Mouse (Mus musculus): Measurements from ENCODE around the gene Tmem255b. TPM values are rescaled to one million over a fixed set of nuclear protein-coding genes. Genes with fewer than 3 reads are reported as not detected.

Tmem255b gene
- total RNA-seq, 1 experiment from 2014 or later, result not detected

- ATAC-seq (replicated peaks in 1 of 2; ENCODE audit: insufficient read depth in 1 of 2, low FRiP score in 2 of 2, low TSS enrichment in 1 of 2, low read depth in 1 of 2, poor library complexity in 2 of 2, severe bottlenecking in 2 of 2), result no peak
Observed at GRCm38 (mm10) chr8:13475892-13476291, 40.9 kb downstream of the Tmem255b start.

- no peak for ATAC-seq (replicated peaks in 1 of 2; ENCODE audit: insufficient read depth in 1 of 2, low FRiP score in 2 of 2, low TSS enrichment in 1 of 2, low read depth in 1 of 2, poor library complexity in 2 of 2, severe bottlenecking in 2 of 2)
Observed at GRCm38 (mm10) chr8:13481089-13481554, 46.1 kb downstream of the Tmem255b start.

- no peak for ATAC-seq (replicated peaks in 1 of 2; ENCODE audit: insufficient read depth in 1 of 2, low FRiP score in 2 of 2, low TSS enrichment in 1 of 2, low read depth in 1 of 2, poor library complexity in 2 of 2, severe bottlenecking in 2 of 2)
Observed at GRCm38 (mm10) chr8:13481596-13481995, 46.6 kb downstream of the Tmem255b start.

- ATAC-seq (replicated peaks in 1 of 2; ENCODE audit: insufficient read depth in 1 of 2, low FRiP score in 2 of 2, low TSS enrichment in 1 of 2, low read depth in 1 of 2, poor library complexity in 2 of 2, severe bottlenecking in 2 of 2), result no peak
Observed at GRCm38 (mm10) chr8:13482101-13482801, 47.3 kb downstream of the Tmem255b start.

- no peak for ATAC-seq (replicated peaks in 1 of 2; ENCODE audit: insufficient read depth in 1 of 2, low FRiP score in 2 of 2, low TSS enrichment in 1 of 2, low read depth in 1 of 2, poor library complexity in 2 of 2, severe bottlenecking in 2 of 2)
Observed at GRCm38 (mm10) chr8:13483191-13483590, 48.2 kb downstream of the Tmem255b start.

- no peak for ATAC-seq (replicated peaks in 1 of 2; ENCODE audit: insufficient read depth in 1 of 2, low FRiP score in 2 of 2, low TSS enrichment in 1 of 2, low read depth in 1 of 2, poor library complexity in 2 of 2, severe bottlenecking in 2 of 2)
Observed at GRCm38 (mm10) chr8:13489351-13489750, 54.4 kb downstream of the Tmem255b start.

- no peak for ATAC-seq (replicated peaks in 1 of 2; ENCODE audit: insufficient read depth in 1 of 2, low FRiP score in 2 of 2, low TSS enrichment in 1 of 2, low read depth in 1 of 2, poor library complexity in 2 of 2, severe bottlenecking in 2 of 2)
Observed at GRCm38 (mm10) chr8:13489986-13490910, 55.3 kb downstream of the Tmem255b start.

- no peak for ATAC-seq (replicated peaks in 1 of 2; ENCODE audit: insufficient read depth in 1 of 2, low FRiP score in 2 of 2, low TSS enrichment in 1 of 2, low read depth in 1 of 2, poor library complexity in 2 of 2, severe bottlenecking in 2 of 2)
Observed at GRCm38 (mm10) chr8:13491491-13492010, 56.6 kb downstream of the Tmem255b start.

- ATAC-seq (replicated peaks in 1 of 2; ENCODE audit: insufficient read depth in 1 of 2, low FRiP score in 2 of 2, low TSS enrichment in 1 of 2, low read depth in 1 of 2, poor library complexity in 2 of 2, severe bottlenecking in 2 of 2), result peak; percentile 38 to 49; a peak in 3 of 4 replicates
Observed at GRCm38 (mm10) chr8:13492198-13492995, 57.4 kb downstream of the Tmem255b start.

- ATAC-seq (replicated peaks in 1 of 2; ENCODE audit: insufficient read depth in 1 of 2, low FRiP score in 2 of 2, low TSS enrichment in 1 of 2, low read depth in 1 of 2, poor library complexity in 2 of 2, severe bottlenecking in 2 of 2), result no peak
Observed at GRCm38 (mm10) chr8:13493011-13493410, 58.0 kb downstream of the Tmem255b start.

GRCm38 (mm10) chr8:13493858-13494631 lies 59.1 kb downstream of the Tmem255b start, which contains the start of gene Gas6:
Gas6 (minus strand) TSS chr8:13494490.
- ATAC-seq (replicated peaks in 1 of 2; ENCODE audit: insufficient read depth in 1 of 2, low FRiP score in 2 of 2, low TSS enrichment in 1 of 2, low read depth in 1 of 2, poor library complexity in 2 of 2, severe bottlenecking in 2 of 2), result peak; percentile 8 to 43; a peak in 3 of 4 replicates

- ATAC-seq (replicated peaks in 1 of 2; ENCODE audit: insufficient read depth in 1 of 2, low FRiP score in 2 of 2, low TSS enrichment in 1 of 2, low read depth in 1 of 2, poor library complexity in 2 of 2, severe bottlenecking in 2 of 2), result no peak
Observed at GRCm38 (mm10) chr8:13501221-13501620, 66.2 kb downstream of the Tmem255b start.

GRCm38 (mm10) chr8:13503936-13504606 lies 69.1 kb downstream of the Tmem255b start:
- ATAC-seq (replicated peaks in 1 of 2; ENCODE audit: insufficient read depth in 1 of 2, low FRiP score in 2 of 2, low TSS enrichment in 1 of 2, low read depth in 1 of 2, poor library complexity in 2 of 2, severe bottlenecking in 2 of 2), result peak; percentile 50 to 57

- ATAC-seq (replicated peaks in 1 of 2; ENCODE audit: insufficient read depth in 1 of 2, low FRiP score in 2 of 2, low TSS enrichment in 1 of 2, low read depth in 1 of 2, poor library complexity in 2 of 2, severe bottlenecking in 2 of 2), result no peak
Observed at GRCm38 (mm10) chr8:13504894-13505674, 70.1 kb downstream of the Tmem255b start.

- peak; percentile 60 to 68 for ATAC-seq (replicated peaks in 1 of 2; ENCODE audit: insufficient read depth in 1 of 2, low FRiP score in 2 of 2, low TSS enrichment in 1 of 2, low read depth in 1 of 2, poor library complexity in 2 of 2, severe bottlenecking in 2 of 2)
Observed at GRCm38 (mm10) chr8:13506849-13507248, 71.9 kb downstream of the Tmem255b start.
